Mouse (Mus musculus): ENCODE measurements around the gene Itga3. TPM values are rescaled to one million over a fixed set of nuclear protein-coding genes. Genes with fewer than 3 reads are reported as not detected.

Gene Itga3
- total and polyA plus RNA-seq, 3 experiments = 37.8 to 54.0 (median 47.2) TPM

- no peak for DNase-seq
Observed at GRCm38 (mm10) chr11:95004136-95004936, 72.3 kb downstream of the Itga3 start.

GRCm38 (mm10) chr11:95002705-95003104, 73.9 kb downstream of the Itga3 start:
- no peak for DNase-seq

- DNase-seq = no peak
Observed at GRCm38 (mm10) chr11:95001584-95002347, 74.8 kb downstream of the Itga3 start.

GRCm38 (mm10) chr11:95001058-95001457, 75.5 kb downstream of the Itga3 start:
- DNase-seq = peak; percentile 84

- DNase-seq = peak; percentile 68
Observed at GRCm38 (mm10) chr11:95000548-95000947, 76.1 kb downstream of the Itga3 start.

GRCm38 (mm10) chr11:95000128-95000527, 76.5 kb downstream of the Itga3 start:
- no peak for DNase-seq

GRCm38 (mm10) chr11:94998041-94998531, 78.5 kb downstream of the Itga3 start:
- no peak for DNase-seq

GRCm38 (mm10) chr11:94997596-94997995, 79.0 kb downstream of the Itga3 start:
- no peak for DNase-seq

GRCm38 (mm10) chr11:94996984-94997383, 79.6 kb downstream of the Itga3 start:
- DNase-seq = no peak

GRCm38 (mm10) chr11:94996101-94996500, 80.5 kb downstream of the Itga3 start:
- no peak for DNase-seq

GRCm38 (mm10) chr11:94994947-94995772, 81.4 kb downstream of the Itga3 start:
- DNase-seq = peak; percentile 45

Other genes starting within 250 kb of the Itga3 start
- gene Col1a1, start 140.6 kb downstream of the Itga3 start, total RNA-seq (2021) = 10 to 100 TPM; 34.5 to 82.8 TPM
- 40.1 and 42.9 TPM in 2 replicates for gene Col1a1, start 140.6 kb downstream of the Itga3 start, polyA plus RNA-seq (2012; rRNA removed)
- not detected for gene Hils1, start 109.2 kb downstream of the Itga3 start, total RNA-seq (2021)
- not detected in 2 replicates for gene Hils1, start 109.2 kb downstream of the Itga3 start, polyA plus RNA-seq (2012; rRNA removed)
- not detected for gene Sgca, start 100.5 kb downstream of the Itga3 start, total RNA-seq (2021)
- 0.79 and 0.95 TPM in 2 replicates for gene Sgca, start 100.5 kb downstream of the Itga3 start, polyA plus RNA-seq (2012; rRNA removed)
- gene Ppp1r9b, start 85.8 kb downstream of the Itga3 start, total RNA-seq (2021) = 100 to 1,000 TPM; 101 to 148 TPM
- gene Ppp1r9b, start 85.8 kb downstream of the Itga3 start, polyA plus RNA-seq (2012; rRNA removed) = 61.6 and 64.6 TPM in 2 replicates
- gene Samd14, start 66.9 kb downstream of the Itga3 start, total RNA-seq (2021) = 1 to 10 TPM; 2.5 to 4.5 TPM
- gene Samd14, start 66.9 kb downstream of the Itga3 start, polyA plus RNA-seq (2012; rRNA removed) = 12.9 and 13.5 TPM in 2 replicates
- 100 to 1,000 TPM in 1 of 2 experiments, 10 to 100 TPM in 1; 92.9 to 112 TPM for gene Pdk2, start 35.4 kb downstream of the Itga3 start, total RNA-seq (2021)
- gene Pdk2, start 35.4 kb downstream of the Itga3 start, polyA plus RNA-seq (2012; rRNA removed) = 114 and 118 TPM in 2 replicates
- gene Dlx3, start 43.3 kb upstream of the Itga3 start, total RNA-seq (2021) = under 1 TPM in 1 of 2 experiments, not detected in 1; 0.10 TPM
- 0.03 and 0.07 TPM in 2 replicates for gene Dlx3, start 43.3 kb upstream of the Itga3 start, polyA plus RNA-seq (2012; rRNA removed)
- gene Dlx4, start 69.5 kb upstream of the Itga3 start, total RNA-seq (2021) = under 1 TPM in 1 of 2 experiments, not detected in 1; 0.21 TPM
- gene Dlx4, start 69.5 kb upstream of the Itga3 start, polyA plus RNA-seq (2012; rRNA removed) = 0.17 and 0.25 TPM in 2 replicates
- not detected for gene Tac4, start 184.7 kb upstream of the Itga3 start, total RNA-seq (2021)
- gene Tac4, start 184.7 kb upstream of the Itga3 start, polyA plus RNA-seq (2012; rRNA removed) = not detected in 2 replicates
- gene Kat7, start 233.4 kb upstream of the Itga3 start, total RNA-seq (2021) = 10 to 100 TPM; 51.7 to 64.2 TPM
- gene Kat7, start 233.4 kb upstream of the Itga3 start, polyA plus RNA-seq (2012; rRNA removed) = 21.5 and 23.8 TPM in 2 replicates

Data from adrenal gland, adult 2 months (tissue).